Mouse (Mus musculus): Measurements from ENCODE around the gene Gch1.

The Gch1 gene

GRCm38 (mm10) chr14:47188848-47189634 is at the start of gene Gch1:
Gch1 (minus strand) TSS chr14:47189413.
- peak; percentile 87 for DNase-seq (ENCODE audit: low read depth)

DNA sequence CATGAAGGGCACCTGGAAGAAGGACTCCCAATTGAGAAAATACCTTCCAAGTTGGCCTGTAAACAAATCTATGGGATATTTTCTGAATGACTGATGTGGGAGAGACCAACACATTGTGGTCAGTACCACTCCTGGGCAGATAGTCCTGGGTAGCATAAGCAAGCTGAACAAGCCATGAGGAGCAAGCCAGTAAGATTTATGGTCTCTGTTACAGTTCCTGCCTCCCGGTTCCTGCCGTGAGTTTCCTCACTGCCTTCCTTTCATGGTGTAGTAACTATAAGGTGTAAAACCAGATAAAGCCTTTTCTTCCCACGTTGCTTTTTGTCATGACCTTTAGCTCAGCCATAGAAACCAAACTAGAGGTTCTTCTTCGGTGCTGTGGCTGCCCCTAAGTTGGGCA is 48.1 kb upstream of the Gch1 start:
- no peak for DNase-seq (ENCODE audit: low read depth)

GRCm38 (mm10) chr14:47236491-47236890 is 47.3 kb upstream of the Gch1 start:
- DNase-seq (ENCODE audit: low read depth) = no peak

DNA sequence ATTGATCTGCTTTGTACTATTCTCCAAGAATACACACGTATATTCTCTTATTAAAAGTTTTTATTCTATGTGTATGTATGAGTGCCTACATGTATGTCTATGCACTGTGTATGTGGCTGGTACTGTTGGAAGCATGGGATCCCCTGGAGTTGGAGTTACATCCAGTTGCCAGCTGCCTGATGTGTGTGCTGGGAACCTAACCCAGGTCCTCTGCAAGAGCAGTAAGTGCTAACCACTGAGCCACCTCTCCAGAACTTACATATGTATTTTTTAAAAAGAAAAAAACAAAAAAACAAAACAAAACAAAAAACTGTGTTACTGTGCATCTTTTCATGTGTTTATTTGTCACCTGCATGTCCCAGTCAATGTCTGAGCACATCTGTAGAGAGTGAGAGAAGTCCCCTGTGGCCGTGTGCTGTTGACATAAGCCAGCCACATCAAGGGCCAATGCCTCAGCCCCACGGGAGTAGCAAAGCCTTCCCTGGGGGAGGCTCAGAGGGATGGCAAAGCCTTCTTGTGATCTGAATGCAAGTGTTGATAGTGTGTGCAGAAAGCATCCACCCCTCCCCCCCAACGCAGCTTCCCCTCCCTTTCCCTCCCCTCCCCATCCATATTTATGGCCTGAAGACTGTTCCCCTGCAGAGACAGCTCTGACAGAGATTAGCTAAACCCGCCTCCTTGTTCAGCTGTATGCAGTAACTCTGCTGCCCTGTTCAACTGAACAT is 45.5 kb upstream of the Gch1 start:
- DNase-seq (ENCODE audit: low read depth) = no peak

DNA sequence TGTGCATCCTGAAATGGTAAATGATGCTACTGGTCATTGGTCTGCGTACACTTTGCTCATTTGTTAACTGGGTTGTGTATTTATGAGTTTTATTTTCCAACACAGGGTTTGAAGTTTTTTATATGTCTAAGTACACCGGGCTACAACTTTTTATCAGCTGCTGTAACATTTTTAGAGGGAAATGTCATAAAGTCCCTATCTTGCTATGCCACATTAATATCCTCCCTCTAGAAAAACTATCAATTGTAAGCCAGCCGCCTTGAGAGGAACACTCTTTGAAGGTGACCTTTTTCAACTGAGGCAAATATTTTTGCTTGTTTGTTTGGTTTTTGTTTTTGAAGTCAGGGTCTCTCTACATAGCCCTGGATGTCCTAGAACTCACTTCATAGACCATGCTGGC is 44.8 kb upstream of the Gch1 start:
- no peak for DNase-seq (ENCODE audit: low read depth)

GRCm38 (mm10) chr14:47233602-47234001 is 44.4 kb upstream of the Gch1 start:
- no peak for DNase-seq (ENCODE audit: low read depth)

GRCm38 (mm10) chr14:47229796-47230376 is 40.7 kb upstream of the Gch1 start:
- DNase-seq (ENCODE audit: low read depth) = no peak

GRCm38 (mm10) chr14:47225931-47226330 is 36.7 kb upstream of the Gch1 start:
- no peak for DNase-seq (ENCODE audit: low read depth)

DNA sequence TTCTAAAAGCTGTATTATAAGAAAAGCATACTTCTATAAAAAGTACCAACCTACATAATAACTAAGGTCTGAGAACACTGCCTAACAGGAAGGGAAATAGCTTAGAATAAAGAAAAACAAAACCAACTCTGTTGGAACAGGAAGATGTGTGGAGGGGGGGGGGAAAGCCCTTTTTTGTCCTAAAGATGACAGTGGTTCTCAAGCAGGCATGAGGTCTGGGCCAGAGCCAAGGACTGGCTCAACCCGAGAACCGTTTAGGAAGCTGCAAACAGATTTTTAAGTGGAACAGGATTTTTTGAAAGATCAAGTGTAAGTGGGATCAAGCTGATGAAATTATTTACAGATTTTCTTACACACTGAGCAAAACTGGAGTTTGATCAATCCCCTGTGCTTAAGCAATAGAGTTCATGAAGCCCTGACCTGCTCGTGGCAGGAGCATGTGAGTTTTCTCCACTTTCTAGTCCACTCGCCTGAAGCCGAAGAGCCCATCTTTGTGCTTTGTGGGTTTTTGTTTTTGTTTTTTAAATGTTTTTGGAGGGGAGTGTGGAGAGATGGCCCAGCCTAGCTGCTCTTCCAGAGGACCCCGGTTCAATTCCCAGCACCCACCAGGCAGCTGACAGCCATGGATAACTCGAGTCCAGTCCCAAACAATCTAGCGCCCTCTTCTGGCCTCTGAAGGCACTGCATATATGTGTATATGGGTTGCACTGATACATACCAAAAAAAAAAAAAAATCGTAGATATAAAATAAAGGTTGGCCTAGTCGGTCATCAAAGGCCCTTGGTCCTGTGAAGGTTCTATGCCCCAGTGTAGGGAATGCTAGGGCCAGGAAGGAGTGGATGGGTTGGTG is 35.5 kb upstream of the Gch1 start:
- DNase-seq (ENCODE audit: low read depth) = peak; percentile 47

GRCm38 (mm10) chr14:47222631-47223450 is 33.6 kb upstream of the Gch1 start:
- DNase-seq (ENCODE audit: low read depth) = peak; percentile 31

DNA sequence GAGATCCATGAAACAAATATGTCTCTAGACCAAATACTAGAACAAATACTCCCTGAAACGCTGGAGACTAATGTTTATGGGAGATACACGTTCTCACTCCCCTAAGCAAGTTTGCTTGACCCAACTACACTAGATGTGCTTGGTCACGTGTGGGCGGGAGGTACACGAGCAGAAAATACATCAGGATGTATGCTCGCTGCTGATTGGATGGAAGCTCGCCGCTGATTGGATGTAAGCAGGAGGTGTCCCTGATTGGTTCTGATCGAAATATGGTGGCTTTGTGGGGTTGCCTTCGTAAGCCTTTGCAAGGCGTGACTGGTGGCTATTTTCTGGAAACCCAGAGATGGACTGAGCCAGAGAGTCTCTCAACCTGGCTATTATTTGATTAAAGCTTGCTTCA is 32.4 kb upstream of the Gch1 start:
- DNase-seq (ENCODE audit: low read depth) = no peak

DNA sequence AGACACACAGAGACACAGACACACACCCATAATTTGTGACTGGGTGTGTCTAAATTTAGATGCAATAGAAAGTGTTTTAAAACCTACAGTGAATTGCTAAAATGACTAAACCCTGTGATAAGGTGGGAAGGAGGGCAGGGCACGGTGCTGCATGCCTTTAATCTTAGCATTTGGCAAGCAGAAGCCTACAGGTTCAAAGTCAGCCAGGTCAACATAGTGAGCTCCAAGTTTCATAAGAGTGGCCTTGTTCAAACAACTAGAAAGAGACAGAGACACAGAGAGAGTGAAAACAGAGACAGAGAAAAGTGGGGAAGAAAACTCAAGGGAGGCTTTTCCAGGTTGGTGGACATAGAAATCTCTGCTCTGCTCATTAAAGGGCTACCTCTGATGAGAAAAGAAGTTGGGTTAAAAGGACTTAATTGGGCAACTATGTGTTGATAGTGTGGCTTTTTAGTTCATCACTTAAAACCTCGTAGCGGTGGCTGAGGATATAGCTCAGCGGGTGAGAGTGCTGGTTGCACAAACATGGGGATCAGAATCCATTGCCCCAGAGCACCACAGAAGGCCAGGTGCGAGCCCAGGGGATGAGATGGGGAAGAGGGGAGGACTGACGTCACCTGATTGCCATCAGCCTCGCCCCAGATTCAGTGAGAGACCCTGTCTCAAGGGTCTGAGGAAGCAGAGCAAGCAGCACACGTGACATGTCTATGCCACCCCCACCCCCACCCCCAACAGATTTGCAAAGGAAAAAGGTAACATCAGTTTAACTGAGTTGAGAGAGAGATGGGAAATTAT is 31.2 kb upstream of the Gch1 start:
- no peak for DNase-seq (ENCODE audit: low read depth)

GRCm38 (mm10) chr14:47218766-47219606 is 29.8 kb upstream of the Gch1 start:
- DNase-seq (ENCODE audit: low read depth) = no peak

DNA sequence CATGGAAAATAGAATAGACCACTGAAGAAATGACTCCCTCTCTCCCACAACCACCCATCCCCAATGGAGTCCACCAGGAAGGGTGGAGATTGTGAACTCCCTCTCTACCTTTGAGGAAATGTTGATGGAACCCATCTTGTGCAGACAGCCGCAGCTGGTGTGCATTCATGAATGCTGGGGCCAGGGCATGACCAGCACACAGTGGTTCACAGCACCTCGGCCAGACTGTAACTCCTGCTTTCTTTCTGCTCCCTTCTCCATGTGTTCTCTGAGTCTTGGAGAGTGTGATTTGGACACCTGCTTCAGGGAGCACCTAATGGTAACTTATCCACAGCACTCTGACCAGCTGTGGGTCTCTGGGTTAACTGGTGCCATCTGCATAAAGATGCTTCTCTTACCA is 27.3 kb upstream of the Gch1 start:
- no peak for DNase-seq (ENCODE audit: low read depth)

- no peak for DNase-seq (ENCODE audit: low read depth)
Measured at GRCm38 (mm10) chr14:47214367-47214766, 25.2 kb upstream of the Gch1 start.

DNA sequence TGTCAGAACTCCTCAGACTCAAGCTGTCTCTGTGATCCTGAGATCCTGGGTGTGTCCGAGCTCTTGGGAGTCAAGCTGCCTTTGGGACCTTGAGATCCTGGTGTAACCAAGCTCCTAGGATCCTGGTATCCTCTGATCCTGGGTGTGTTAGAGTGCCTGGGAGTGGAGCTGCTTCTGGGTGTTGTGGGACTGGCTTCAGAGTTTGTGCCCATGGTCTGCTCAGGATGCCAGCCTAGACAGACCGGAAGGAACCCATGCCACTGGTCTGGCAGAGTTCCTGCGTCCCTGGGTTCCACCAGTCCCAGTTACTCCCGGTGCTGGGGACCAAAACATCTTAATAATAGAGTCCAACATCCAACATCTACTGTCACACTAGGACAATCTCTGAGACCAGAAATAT is 24.1 kb upstream of the Gch1 start:
- DNase-seq (ENCODE audit: low read depth) = no peak

DNA sequence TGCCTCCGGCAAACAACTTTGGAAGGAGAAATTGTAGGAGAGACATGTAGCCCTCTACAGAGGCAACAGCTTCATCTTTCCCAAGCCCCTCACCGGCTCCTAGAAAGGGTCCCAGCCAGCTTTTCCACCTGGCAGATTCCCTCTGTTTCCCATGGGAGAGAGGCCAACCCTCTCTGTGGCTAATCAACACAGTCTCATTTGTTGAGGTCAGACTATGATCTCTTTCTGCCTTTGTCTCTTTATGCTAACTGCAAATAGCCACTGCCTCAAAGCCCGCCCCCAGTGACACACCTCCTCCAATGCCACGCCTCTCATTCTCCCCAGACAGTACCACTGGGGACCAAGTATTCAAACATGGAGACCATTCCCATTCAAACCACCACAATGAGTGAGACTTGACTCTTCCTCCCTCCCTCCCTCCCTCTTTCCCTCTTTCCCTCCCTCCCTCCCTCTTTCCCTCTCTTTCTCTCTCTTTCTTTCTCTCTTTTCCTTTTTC is 20.5 kb upstream of the Gch1 start:
- no peak for DNase-seq (ENCODE audit: low read depth)

GRCm38 (mm10) chr14:47208564-47209493 is 19.6 kb upstream of the Gch1 start:
- no peak for DNase-seq (ENCODE audit: low read depth)

Data from naive thymus-derived CD4-positive, alpha-beta T cell, adult 2 months (primary cell).